Mouse (Mus musculus) WW6 (cell line): Measurements from ENCODE around the gene Dot1l.
"Not testable (repeated sequence)": the region's sequence is repeated elsewhere in the genome, so short reads cannot be mapped to it uniquely, and the experiment has no call there.

Source experiments
- DNase-seq: peaks from one replicate; pipeline ENCODE4 v3.0.0-alpha.2; 2013; ENCODE audit warnings: low read depth, low spot score

The Dot1l gene

GRCm38 (mm10) chr10:80808985-80809632 lies 54.1 kb downstream of the Dot1l start:
- no peak for DNase-seq

GRCm38 (mm10) chr10:80810084-80810483 lies 55.1 kb downstream of the Dot1l start:
- no peak for DNase-seq

- no peak for DNase-seq
Observed at GRCm38 (mm10) chr10:80812391-80813041, 57.5 kb downstream of the Dot1l start.

- no peak for DNase-seq
Observed at GRCm38 (mm10) chr10:80813366-80813765, 58.4 kb downstream of the Dot1l start, which contains the start of gene Jsrp1. TSS of gene Jsrp1 (minus strand) at chr10:80813498.

GRCm38 (mm10) chr10:80814800-80815199 lies 59.8 kb downstream of the Dot1l start:
- no peak for DNase-seq

- DNase-seq = not testable (repeated sequence)
Observed at GRCm38 (mm10) chr10:80816303-80816702, 61.3 kb downstream of the Dot1l start.

- no peak for DNase-seq
Observed at GRCm38 (mm10) chr10:80817164-80817563, 62.2 kb downstream of the Dot1l start.

- DNase-seq = not testable (repeated sequence)
Observed at GRCm38 (mm10) chr10:80817955-80818354, 62.9 kb downstream of the Dot1l start.

GRCm38 (mm10) chr10:80818599-80819281 lies 63.7 kb downstream of the Dot1l start:
- DNase-seq = no peak

- DNase-seq = no peak
Observed at GRCm38 (mm10) chr10:80819406-80819805, 64.4 kb downstream of the Dot1l start.

- DNase-seq = no peak
Observed at GRCm38 (mm10) chr10:80821991-80822390, 67.0 kb downstream of the Dot1l start.

- no peak for DNase-seq
Observed at GRCm38 (mm10) chr10:80822528-80822927, 67.5 kb downstream of the Dot1l start.

GRCm38 (mm10) chr10:80823316-80823715 lies 68.3 kb downstream of the Dot1l start:
- no peak for DNase-seq

- DNase-seq = no peak
Observed at GRCm38 (mm10) chr10:80823847-80824643, 69.0 kb downstream of the Dot1l start.

GRCm38 (mm10) chr10:80824827-80825226 lies 69.8 kb downstream of the Dot1l start:
- no peak for DNase-seq

- DNase-seq = peak; percentile 98
Observed at GRCm38 (mm10) chr10:80826151-80827062, 71.4 kb downstream of the Dot1l start, which contains the start of gene Oaz1. TSS of gene Oaz1 (plus strand) at chr10:80826656.

GRCm38 (mm10) chr10:80827063-80827869 lies 72.3 kb downstream of the Dot1l start:
- DNase-seq = no peak

- no peak for DNase-seq
Observed at GRCm38 (mm10) chr10:80827870-80828420, 72.9 kb downstream of the Dot1l start.

GRCm38 (mm10) chr10:80828587-80828986 lies 73.6 kb downstream of the Dot1l start:
- DNase-seq = not testable (repeated sequence)
